Mouse (Mus musculus): ENCODE data around the gene Nckap5.

- TF ChIP-seq CTCF (conservative IDR thresholded peaks at IDR 0.05; ENCODE audit: insufficient read depth, insufficient read length, low read depth, low read length) (no peak), POLR2A (IDR thresholded peaks at IDR 0.05; ENCODE audit: low read depth, low read length) (no peak)
These were observed 846.0 kb downstream of the Nckap5 start for GRCm38 (mm10) chr1:125984570-125984969.
